Mouse (Mus musculus) MEL (cell line): ENCODE results near the gene Zfand3. TPM values are rescaled to one million over a fixed set of nuclear protein-coding genes. Genes with fewer than 3 reads are reported as not detected.

Experiments used
- DNase-seq: peaks from one replicate; pipeline ENCODE4 v3.0.0; 2011; ENCODE audit warnings: low read depth, low spot score
- H3K27ac ChIP-seq: 2 replicates; pipeline ENCODE4 v1.5.1; 2012; ENCODE audit warnings: low read depth, mild to moderate bottlenecking, control low read depth, low read length, moderate library complexity; ENCODE audit not compliant: control insufficient read depth
- H3K27me3 ChIP-seq, 2 experiments: fragments of 150-350 bp in 1 of 2; sonication (generic) in 1 of 2; 2 replicates each; pipeline ENCODE4 v1.6.1; 2012; ENCODE audit warnings: low read length in 2 of 2, mild to moderate bottlenecking in 2 of 2, improper control_type of control experiment in 1 of 2, moderate library complexity in 1 of 2; ENCODE audit not compliant: insufficient read depth in 2 of 2, control insufficient read depth in 1 of 2
- H3K36me3 ChIP-seq, 2 experiments: 2 replicates each; pipeline ENCODE4 v1.6.1; 2012 to 2014; ENCODE audit warnings: low read length in 2 of 2, improper control_type of control experiment in 1 of 2, inconsistent platforms in 1 of 2, mild to moderate bottlenecking in 1 of 2; ENCODE audit not compliant: insufficient read depth in 2 of 2, control insufficient read depth in 1 of 2
- H3K4me1 ChIP-seq, 2 experiments: fragments of 150-350 bp in 1 of 2; sonication (generic) in 1 of 2; 2 replicates each; pipeline ENCODE4 v1.6.1; 2012; ENCODE audit warnings: low read length in 2 of 2, improper control_type of control experiment in 1 of 2, mild to moderate bottlenecking in 1 of 2; ENCODE audit not compliant: insufficient read depth in 2 of 2, control insufficient read depth in 1 of 2
- H3K4me3 ChIP-seq, 2 experiments: fragments of 150-350 bp in 1 of 2; sonication (generic) in 1 of 2; 2 replicates each; pipeline ENCODE4 v1.5.1; 2012; ENCODE audit warnings: low read depth in 2 of 2, low read length in 2 of 2, mild to moderate bottlenecking in 2 of 2, moderate library complexity in 2 of 2, control low read depth in 1 of 2, improper control_type of control experiment in 1 of 2; ENCODE audit not compliant: control insufficient read depth in 1 of 2, insufficient read depth in 1 of 2
- H3K79me2 ChIP-seq: 2 replicates; pipeline ENCODE4 v1.6.1; 2012; ENCODE audit warnings: mild to moderate bottlenecking, low read length, moderate library complexity; ENCODE audit not compliant: control insufficient read depth, poor library complexity, insufficient read depth
- H3K9ac ChIP-seq: 2 replicates; pipeline ENCODE4 v1.6.1; 2012; ENCODE audit warnings: low read depth, mild to moderate bottlenecking, control low read depth, low read length, moderate library complexity; ENCODE audit not compliant: control insufficient read depth, poor library complexity, severe bottlenecking
- H3K9me3 ChIP-seq: fragments of 150-350 bp; sonication (generic); replicated peaks from 2 replicates; pipeline ENCODE4 v1.6.1; 2012; ENCODE audit warnings: mild to moderate bottlenecking, low read length, improper control_type of control experiment, moderate library complexity; ENCODE audit not compliant: insufficient read depth
- BHLHE40 ChIP-seq: IDR thresholded peaks from 2 replicates; pipeline ENCODE4 v1.6.1; 2012; ENCODE audit warnings: low read depth, mild to moderate bottlenecking, inconsistent platforms, low read length, improper control_type of control experiment, borderline replicate concordance
- CHD2 ChIP-seq: IDR thresholded peaks from 2 replicates; pipeline ENCODE4 v1.6.1; 2011; ENCODE audit warnings: low read length, improper control_type of control experiment
- CTCF ChIP-seq, 3 experiments: IDR thresholded peaks in 2 of 3; conservative IDR thresholded peaks in 1 of 3; 2 replicates each; pipeline ENCODE4 v1.5.1; 2011 to 2012; ENCODE audit warnings: low read length in 3 of 3, low read depth in 2 of 3, mild to moderate bottlenecking in 2 of 3, improper control_type of control experiment in 1 of 3, inconsistent platforms in 1 of 3, mixed read lengths in 1 of 3, moderate library complexity in 1 of 3; ENCODE audit not compliant: control insufficient read depth in 1 of 3, insufficient read depth in 1 of 3, poor library complexity in 1 of 3, severe bottlenecking in 1 of 3
- ETS1 ChIP-seq: IDR thresholded peaks from 2 replicates; pipeline ENCODE4 v1.6.1; 2012; ENCODE audit warnings: low read depth, mild to moderate bottlenecking, inconsistent platforms, low read length, improper control_type of control experiment, moderate library complexity
- GABPA ChIP-seq: IDR thresholded peaks from 2 replicates; pipeline ENCODE4 v1.6.1; 2012; ENCODE audit warnings: low read depth, mild to moderate bottlenecking, inconsistent platforms, low read length, improper control_type of control experiment, moderate library complexity
- GATA1 ChIP-seq: IDR thresholded peaks from 2 replicates; pipeline ENCODE4 v1.6.1; 2011; ENCODE audit warnings: low read depth, low read length, improper control_type of control experiment
- HCFC1 ChIP-seq: IDR thresholded peaks from 2 replicates; pipeline ENCODE4 v1.6.1; 2012; ENCODE audit warnings: low read depth, mild to moderate bottlenecking, inconsistent platforms, low read length, improper control_type of control experiment, moderate library complexity
- MAFK ChIP-seq: IDR thresholded peaks from 2 replicates; pipeline ENCODE4 v1.6.1; 2011; ENCODE audit warnings: low read depth, mild to moderate bottlenecking, low read length, improper control_type of control experiment, borderline replicate concordance
- MAX ChIP-seq: IDR thresholded peaks from 2 replicates; pipeline ENCODE4 v1.6.1; 2011; ENCODE audit warnings: low read length, improper control_type of control experiment
- MEF2A ChIP-seq: IDR thresholded peaks from 2 replicates; pipeline ENCODE4 v1.6.1; 2014; ENCODE audit warnings: low read depth, mild to moderate bottlenecking, inconsistent platforms, low read length, improper control_type of control experiment; ENCODE audit not compliant: poor library complexity, insufficient replicate concordance, severe bottlenecking; ENCODE audit errors: extremely low read depth
- MXI1 ChIP-seq: IDR thresholded peaks from 2 replicates; pipeline ENCODE4 v1.6.1; 2011; ENCODE audit warnings: mild to moderate bottlenecking, low read depth, low read length, improper control_type of control experiment
- NELFE ChIP-seq: IDR thresholded peaks from 2 replicates; pipeline ENCODE4 v1.6.1; 2011; ENCODE audit warnings: low read depth, low read length, improper control_type of control experiment
- NRF1 ChIP-seq: IDR thresholded peaks from 2 replicates; pipeline ENCODE4 v1.6.1; 2014; ENCODE audit warnings: low read depth, mild to moderate bottlenecking, inconsistent platforms, low read length, improper control_type of control experiment, moderate library complexity; ENCODE audit not compliant: poor library complexity, insufficient read depth, severe bottlenecking
- POLR2A ChIP-seq, 2 experiments: IDR thresholded peaks; 2 replicates each; pipeline ENCODE4 v1.6.1; 2011 to 2012; ENCODE audit warnings: low read length in 2 of 2, mild to moderate bottlenecking in 2 of 2, control low read depth in 1 of 2, improper control_type of control experiment in 1 of 2, low read depth in 1 of 2, moderate library complexity in 1 of 2; ENCODE audit not compliant: control insufficient read depth in 1 of 2, insufficient read depth in 1 of 2, poor library complexity in 1 of 2
- POLR2AphosphoS2 ChIP-seq: IDR thresholded peaks from 2 replicates; pipeline ENCODE4 v1.6.1; 2011; ENCODE audit warnings: low read length, improper control_type of control experiment
- RAD21 ChIP-seq: IDR thresholded peaks from 2 replicates; pipeline ENCODE4 v1.6.1; 2011; ENCODE audit warnings: mild to moderate bottlenecking, low read depth, low read length, improper control_type of control experiment
- RCOR1 ChIP-seq: IDR thresholded peaks from 2 replicates; pipeline ENCODE4 v1.6.1; 2012; ENCODE audit warnings: low read depth, mild to moderate bottlenecking, inconsistent platforms, low read length, improper control_type of control experiment
- SIN3A ChIP-seq: IDR thresholded peaks from 2 replicates; pipeline ENCODE4 v1.6.1; 2012; ENCODE audit warnings: low read length, improper control_type of control experiment, inconsistent platforms
- TAL1 ChIP-seq: IDR thresholded peaks from 2 replicates; pipeline ENCODE4 v1.6.1; 2012; ENCODE audit warnings: mild to moderate bottlenecking, inconsistent platforms, low read length, moderate library complexity, mixed read lengths
- UBTF ChIP-seq: IDR thresholded peaks from 2 replicates; pipeline ENCODE4 v1.6.1; 2012; ENCODE audit warnings: low read depth, mild to moderate bottlenecking, inconsistent platforms, low read length, improper control_type of control experiment, moderate library complexity, borderline replicate concordance; ENCODE audit not compliant: insufficient read depth
- USF1 ChIP-seq: IDR thresholded peaks from 2 replicates; pipeline ENCODE4 v1.6.1; 2014; ENCODE audit warnings: low read depth, mild to moderate bottlenecking, inconsistent platforms, low read length, improper control_type of control experiment, moderate library complexity
- ZC3H11A ChIP-seq: IDR thresholded peaks from 2 replicates; pipeline ENCODE4 v1.6.1; 2012; ENCODE audit warnings: low read depth, mild to moderate bottlenecking, inconsistent platforms, low read length, improper control_type of control experiment
- polyA plus RNA-seq, 2 experiments: library from polyadenylated mRNA; stranded (reverse) in 1 of 2; unstranded in 1 of 2; fragments of >175 nt in 1 of 2; fragments of >200 nt in 1 of 2; gene quantifications; 2 replicates each; pipeline versions ENCODE4 v1.2.1 to v1.2.4; 2012; ENCODE audit warnings: low replicate concordance in 2 of 2, low read depth in 1 of 2; ENCODE audit not compliant: insufficient read length in 2 of 2, insufficient read depth in 1 of 2, missing spikeins in 1 of 2
- total RNA-seq: library from RNA; depleted of rRNA; stranded (reverse); fragments of 300-350 nt; gene quantifications from 2 replicates; pipeline ENCODE4 v1.2.3, GENCODE M21; 2012

The Zfand3 gene
- total and polyA plus RNA-seq, 3 experiments = 28.3 to 48.8 TPM; not detected in 1

GRCm38 (mm10) chr17:30027343-30028029 lies 23.0 kb downstream of the Zfand3 start (continued):
- TF ChIP-seq BHLHE40 (peak; percentile 37; the same call in 1 of the 2 replicates), NRF1 (no peak), SIN3A (peak; percentile 84), ZC3H11A (no peak), TAL1 (no peak), RCOR1 (peak; percentile 85), CHD2 (peak; percentile 63), POLR2A (IDR thresholded peaks at IDR 0.05; ENCODE audit: control insufficient read depth in 1 of 2, insufficient read depth in 1 of 2, low read depth in 1 of 2, low read length in 2 of 2, poor library complexity in 1 of 2) (no peak), UBTF (no peak), GABPA (no peak)

GRCm38 (mm10) chr17:30029633-30030226 lies 25.2 kb downstream of the Zfand3 start:
- Histone ChIP-seq H3K36me3 (peaks cover 0 to 58% of the 10 kb centered on the region in 2 experiments; a peak in 2 of 4 replicates), H3K27ac (0 out of 2 replicates have a peak overlapping the region, but pooled peaks have one; percentile 11), H3K4me1 (peaks cover 34 to 38% of the 10 kb centered on the region in 2 experiments), H3K27me3 (no peaks in the 10 kb centered on the region), H3K9ac (no peak overlapping the region), H3K79me2 (peaks cover 35% of the 10 kb centered on the region), H3K9me3 (no peaks in the 10 kb centered on the region), H3K4me3 (no peak overlapping the region)
- DNase-seq = peak; percentile 58
- TF ChIP-seq USF1 = peak; percentile 39; the same call in 1 of the 2 replicates
- TF ChIP-seq POLR2A (IDR thresholded peaks at IDR 0.05; ENCODE audit: control insufficient read depth in 1 of 2, insufficient read depth in 1 of 2, low read depth in 1 of 2, low read length in 2 of 2, poor library complexity in 1 of 2) = no peak
- TF ChIP-seq ETS1 = peak; percentile 37; the same call in 1 of the 2 replicates
- TF ChIP-seq MXI1 = peak; percentile 51; the same call in 1 of the 2 replicates
- TF ChIP-seq MAX = peak; percentile 61; the same call in 1 of the 2 replicates
- peak; percentile 41; the same call in 1 of the 2 replicates for TF ChIP-seq GATA1
- no peak for TF ChIP-seq MAFK

- H3K27me3 ChIP-seq = no peaks in the 10 kb centered on the region
- H3K36me3 ChIP-seq = peaks cover 0 to 49% of the 10 kb centered on the region in 2 experiments; a peak in 2 of 4 replicates
- H3K4me3 ChIP-seq = no peak overlapping the region
- H3K79me2 ChIP-seq = peaks cover 35% of the 10 kb centered on the region
- H3K9ac ChIP-seq = no peak overlapping the region
- H3K4me1 ChIP-seq = peaks cover 26 to 30% of the 10 kb centered on the region in 2 experiments
- H3K9me3 ChIP-seq = no peaks in the 10 kb centered on the region
- TF ChIP-seq TAL1 (no peak), MEF2A (no peak), RAD21 (no peak), NELFE (no peak), UBTF (no peak), USF1 (no peak), SIN3A (no peak), POLR2AphosphoS2 (no peak), CTCF (IDR thresholded peaks at IDR 0.05 in 2 of 3, conservative IDR thresholded peaks at IDR 0.05 in 1 of 3; ENCODE audit: control insufficient read depth in 1 of 3, insufficient read depth in 1 of 3, low read depth in 2 of 3, low read length in 3 of 3, poor library complexity in 1 of 3, severe bottlenecking in 1 of 3) (no peak), HCFC1 (no peak)
- no peak overlapping the region for H3K27ac ChIP-seq
- DNase-seq = no peak
Measured at GRCm38 (mm10) chr17:30032796-30033195, 28.3 kb downstream of the Zfand3 start.
